Mouse (Mus musculus): ENCODE measurements around the gene Cdkn1b. TPM values are rescaled to one million over a fixed set of nuclear protein-coding genes. Genes with fewer than 3 reads are reported as not detected.

Cdkn1b gene
- polyA plus RNA-seq, 1 experiment from 2014 or later, result 18.9 TPM

GRCm38 (mm10) chr6:134887008-134887407, 33.2 kb upstream of the Cdkn1b start:
- no peaks in the 10 kb centered on the region for H3K36me3 ChIP-seq
- H3K4me2 ChIP-seq, result no peak overlapping the region; the same call in 1 of the 2 replicates
- H3K27me3 ChIP-seq, result no peaks in the 10 kb centered on the region
- H3K4me1 ChIP-seq, result peaks cover 12% of the 10 kb centered on the region
- 0 out of 2 replicates have a peak overlapping the region, but pooled peaks have one; percentile 21 for H3K4me3 ChIP-seq
- H3K27ac ChIP-seq, result no peak overlapping the region
- ATAC-seq (ENCODE audit: insufficient number of reproducible peaks, insufficient read depth, low FRiP score, low TSS enrichment, low read depth), result no peak
- no peak overlapping the region for H3K9ac ChIP-seq
- 28% methylated on average over 5 of the region's 5 CpGs for WGBS
- H3K9me3 ChIP-seq, result no peaks in the 10 kb centered on the region

GRCm38 (mm10) chr6:134887711-134888449, 32.3 kb upstream of the Cdkn1b start:
- H3K36me3 ChIP-seq, result no peaks in the 10 kb centered on the region
- H3K27me3 ChIP-seq, result no peaks in the 10 kb centered on the region
- H3K9me3 ChIP-seq, result no peaks in the 10 kb centered on the region
- H3K4me1 ChIP-seq, result peaks cover 12% of the 10 kb centered on the region
- H3K27ac ChIP-seq, result no peak overlapping the region
- ATAC-seq (ENCODE audit: insufficient number of reproducible peaks, insufficient read depth, low FRiP score, low TSS enrichment, low read depth), result no peak
- 1% methylated on average over 10 of the region's 10 CpGs for WGBS
- H3K4me3 ChIP-seq, result peak overlapping the region; percentile 21; the same call in 1 of the 2 replicates
- H3K9ac ChIP-seq, result no peak overlapping the region
- peak overlapping the region; percentile 50 for H3K4me2 ChIP-seq

GRCm38 (mm10) chr6:134888563-134889017, 31.6 kb upstream of the Cdkn1b start:
- Histone ChIP-seq H3K4me1 (peaks cover 12% of the 10 kb centered on the region), H3K27me3 (no peaks in the 10 kb centered on the region), H3K4me3 (no peak overlapping the region), H3K36me3 (no peaks in the 10 kb centered on the region), H3K9ac (no peak overlapping the region), H3K4me2 (no peak overlapping the region), H3K9me3 (no peaks in the 10 kb centered on the region), H3K27ac (no peak overlapping the region)
- 5% methylated on average over 4 of the region's 4 CpGs for WGBS
- ATAC-seq (ENCODE audit: insufficient number of reproducible peaks, insufficient read depth, low FRiP score, low TSS enrichment, low read depth), result no peak

GRCm38 (mm10) chr6:134889763-134890162, 30.4 kb upstream of the Cdkn1b start:
- no peaks in the 10 kb centered on the region for H3K27me3 ChIP-seq
- WGBS, result 85% methylated on average over 1 of the region's 1 CpGs
- H3K4me1 ChIP-seq, result peaks cover 12% of the 10 kb centered on the region
- H3K9ac ChIP-seq, result no peak overlapping the region
- 0 out of 2 replicates have a peak, but pooled peaks cover 5% of the 10 kb centered on the region for H3K36me3 ChIP-seq
- no peak for ATAC-seq (ENCODE audit: insufficient number of reproducible peaks, insufficient read depth, low FRiP score, low TSS enrichment, low read depth)
- H3K4me3 ChIP-seq, result no peak overlapping the region
- H3K4me2 ChIP-seq, result no peak overlapping the region
- H3K9me3 ChIP-seq, result no peaks in the 10 kb centered on the region
- H3K27ac ChIP-seq, result no peak overlapping the region

- Histone ChIP-seq H3K36me3 (0 out of 2 replicates have a peak, but pooled peaks cover 5% of the 10 kb centered on the region), H3K4me1 (peaks cover 12% of the 10 kb centered on the region), H3K27ac (no peak overlapping the region), H3K4me3 (no peak overlapping the region), H3K27me3 (no peaks in the 10 kb centered on the region), H3K4me2 (no peak overlapping the region), H3K9ac (no peak overlapping the region), H3K9me3 (no peaks in the 10 kb centered on the region)
- WGBS, result 71% methylated on average over 7 of the region's 7 CpGs
- ATAC-seq (ENCODE audit: insufficient number of reproducible peaks, insufficient read depth, low FRiP score, low TSS enrichment, low read depth), result no peak
Observed at GRCm38 (mm10) chr6:134890436-134890835, 29.8 kb upstream of the Cdkn1b start.

- Histone ChIP-seq H3K36me3 (0 out of 2 replicates have a peak, but pooled peaks cover 5% of the 10 kb centered on the region), H3K9me3 (no peaks in the 10 kb centered on the region), H3K4me3 (peak overlapping the region; percentile 59), H3K4me2 (peak overlapping the region; percentile 73), H3K4me1 (peaks cover 7% of the 10 kb centered on the region), H3K9ac (peak overlapping the region; percentile 90), H3K27me3 (no peaks in the 10 kb centered on the region), H3K27ac (peak overlapping the region; percentile 100; the same call in 1 of the 2 replicates)
- ATAC-seq (ENCODE audit: insufficient number of reproducible peaks, insufficient read depth, low FRiP score, low TSS enrichment, low read depth), result no peak
- WGBS, result 58% methylated on average over 15 of the region's 15 CpGs
Observed at GRCm38 (mm10) chr6:134896570-134897436, 23.4 kb upstream of the Cdkn1b start.

GRCm38 (mm10) chr6:134897443-134898094, 22.6 kb upstream of the Cdkn1b start:
- Histone ChIP-seq H3K27ac (peak overlapping the region; percentile 100), H3K27me3 (no peaks in the 10 kb centered on the region), H3K4me1 (peaks cover 7% of the 10 kb centered on the region), H3K9ac (peak overlapping the region; percentile 90), H3K9me3 (no peaks in the 10 kb centered on the region), H3K4me3 (peak overlapping the region; percentile 59), H3K4me2 (peak overlapping the region; percentile 73), H3K36me3 (0 out of 2 replicates have a peak, but pooled peaks cover 5% of the 10 kb centered on the region)
- WGBS, result 1% methylated on average over 38 of the region's 38 CpGs
- ATAC-seq (ENCODE audit: insufficient number of reproducible peaks, insufficient read depth, low FRiP score, low TSS enrichment, low read depth), result peak; percentile 91

- Histone ChIP-seq H3K27ac (peak within 1 kb of the TSS; percentile 100), H3K9me3 (no peaks in the 10 kb centered on the region), H3K9ac (peak within 1 kb of the TSS; percentile 90), H3K36me3 (0 out of 2 replicates have a peak, but pooled peaks cover 5% of the 10 kb centered on the region), H3K4me2 (peak within 1 kb of the TSS; percentile 73), H3K27me3 (no peaks in the 10 kb centered on the region), H3K4me3 (peak within 1 kb of the TSS; percentile 59), H3K4me1 (peaks cover 7% of the 10 kb centered on the region)
- ATAC-seq (ENCODE audit: insufficient number of reproducible peaks, insufficient read depth, low FRiP score, low TSS enrichment, low read depth), result peak; percentile 93
- 1% methylated on average over 51 of the region's 51 CpGs for WGBS
Observed at GRCm38 (mm10) chr6:134898095-134898965, 21.9 kb upstream of the Cdkn1b start, which contains the start of gene Gpr19. Gene Gpr19, minus strand, starts transcription at chr6:134898578.

- WGBS, result 83% methylated on average over 4 of the region's 4 CpGs
- ATAC-seq (ENCODE audit: insufficient number of reproducible peaks, insufficient read depth, low FRiP score, low TSS enrichment, low read depth), result no peak
- H3K4me3 ChIP-seq, result no peak overlapping the region
Observed at GRCm38 (mm10) chr6:134903368-134903767, 16.8 kb upstream of the Cdkn1b start.

More at GRCm38 (mm10) chr6:134903368-134903767, 16.8 kb upstream of the Cdkn1b start:
- no peaks in the 10 kb centered on the region for H3K9me3 ChIP-seq
- H3K27ac ChIP-seq, result no peak overlapping the region
- no peak overlapping the region for H3K4me2 ChIP-seq
- no peaks in the 10 kb centered on the region for H3K36me3 ChIP-seq
- no peaks in the 10 kb centered on the region for H3K4me1 ChIP-seq
- no peaks in the 10 kb centered on the region for H3K27me3 ChIP-seq
- H3K9ac ChIP-seq, result no peak overlapping the region

All from embryonic facial prominence, embryonic 13.5 days (tissue).